Mouse (Mus musculus) liver, embryonic 12.5 days (tissue): Measurements from ENCODE around the gene Ptprc. TPM values are rescaled to one million over a fixed set of nuclear protein-coding genes. Genes with fewer than 3 reads are reported as not detected.

Source experiments
- ATAC-seq: fragments of 200-750 bp; cut with Nextera tagmentation; 2 replicates; pipeline ENCODE4 v1.8.0; 2017; ENCODE audit warnings: moderate number of reproducible peaks, mild to moderate bottlenecking, moderate library complexity
- H3K27ac ChIP-seq: fragments of 300-500 bp; sonication (generic); 2 replicates; pipeline ENCODE4 v1.5.1; 2016; ENCODE audit warnings: mild to moderate bottlenecking
- H3K27me3 ChIP-seq: fragments of 300-500 bp; sonication (generic); replicated peaks from 2 replicates; pipeline ENCODE4 v1.6.1; 2016; ENCODE audit warnings: mild to moderate bottlenecking, moderate library complexity
- H3K36me3 ChIP-seq: fragments of 300-500 bp; sonication (generic); 2 replicates; pipeline ENCODE4 v1.6.1; 2016; ENCODE audit warnings: mild to moderate bottlenecking, moderate library complexity
- H3K4me1 ChIP-seq: fragments of 300-500 bp; sonication (generic); 2 replicates; pipeline ENCODE4 v1.6.1; 2016
- H3K4me2 ChIP-seq: fragments of 300-500 bp; sonication (generic); 2 replicates; pipeline ENCODE4 v1.6.1; 2016; ENCODE audit warnings: mild to moderate bottlenecking, moderate library complexity
- H3K4me3 ChIP-seq: fragments of 300-500 bp; sonication (generic); 2 replicates; pipeline ENCODE4 v1.5.1; 2016; ENCODE audit warnings: mild to moderate bottlenecking, moderate library complexity
- H3K9ac ChIP-seq: fragments of 300-500 bp; sonication (generic); 2 replicates; pipeline ENCODE4 v1.6.1; 2016; ENCODE audit warnings: mild to moderate bottlenecking, moderate library complexity
- H3K9me3 ChIP-seq: fragments of 300-500 bp; sonication (generic); replicated peaks from 2 replicates; pipeline ENCODE4 v1.6.1; 2016; ENCODE audit warnings: mild to moderate bottlenecking, moderate library complexity
- WGBS: fragments of 180-500 bp; shearing (Covaris S2); methylation state at CpG from one replicate; pipeline ENCODE4 v1.1.7; 2016; ENCODE audit not compliant: insufficient replicate concordance; 5-methylcytosine and 5-hydroxymethylcytosine counted together
- polyA plus RNA-seq: library from polyadenylated mRNA; unstranded; fragments of >200 nt; fragmentation: Nextera tagmentation; extraction: Ambion mirVana; gene quantifications from 2 replicates; pipeline ENCODE4 v1.2.1, GENCODE M21; 2016

The Ptprc gene
- polyA plus RNA-seq, 1 experiment from 2014 or later, result 6.0 TPM

DNA sequence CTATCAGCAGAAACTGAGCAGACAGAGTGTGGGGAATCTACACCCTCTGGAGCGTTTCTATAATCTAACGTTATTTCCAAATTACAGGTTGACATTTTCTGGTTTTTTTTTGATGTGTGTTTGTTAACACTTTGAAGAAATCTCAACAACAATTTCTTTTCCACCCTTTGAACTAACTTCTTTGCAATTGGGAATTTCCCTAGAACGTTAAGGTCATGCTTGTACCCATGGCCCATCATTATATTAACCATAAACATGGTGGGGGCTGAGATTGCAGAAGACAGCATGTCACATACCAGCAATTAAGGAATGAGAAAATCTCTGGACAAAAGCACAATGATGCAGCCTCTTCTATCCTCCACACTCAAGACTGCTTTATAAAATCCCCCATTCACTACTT, 30.4 kb downstream of the Ptprc start:
- no peaks in the 10 kb centered on the region for H3K27me3 ChIP-seq
- no peaks in the 10 kb centered on the region for H3K4me1 ChIP-seq
- WGBS, result 39% methylated on average over 3 of the region's 3 CpGs
- H3K27ac ChIP-seq, result no peak overlapping the region
- H3K9ac ChIP-seq, result no peak overlapping the region
- no peaks in the 10 kb centered on the region for H3K36me3 ChIP-seq
- no peaks in the 10 kb centered on the region for H3K9me3 ChIP-seq
- H3K4me2 ChIP-seq, result no peak overlapping the region
- no peak overlapping the region for H3K4me3 ChIP-seq
- ATAC-seq, result no peak

DNA sequence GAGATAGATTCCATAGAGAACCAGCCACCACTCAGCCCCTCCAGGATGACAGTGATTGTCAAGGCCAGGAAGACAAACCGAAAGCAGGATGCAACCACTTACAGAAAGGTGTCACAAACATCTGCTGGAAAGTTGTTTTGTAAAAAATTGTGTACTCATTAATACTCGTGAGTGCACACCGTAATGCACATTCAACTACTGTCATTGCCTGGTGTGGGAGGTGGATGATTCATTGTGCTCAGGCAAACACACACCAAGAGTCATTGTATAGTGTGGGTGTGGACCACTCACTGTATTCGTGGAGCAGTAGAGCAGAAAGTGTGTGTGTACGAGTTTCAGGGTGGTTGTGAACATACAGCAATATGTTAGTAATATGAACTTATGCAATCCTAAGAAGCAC, 31.1 kb downstream of the Ptprc start:
- H3K27ac ChIP-seq, result no peak overlapping the region
- no peak overlapping the region for H3K4me3 ChIP-seq
- no peak overlapping the region for H3K9ac ChIP-seq
- no peak overlapping the region for H3K4me2 ChIP-seq
- ATAC-seq, result no peak
- 68% methylated on average over 5 of the region's 5 CpGs for WGBS
- no peaks in the 10 kb centered on the region for H3K9me3 ChIP-seq
- H3K36me3 ChIP-seq, result no peaks in the 10 kb centered on the region
- H3K4me1 ChIP-seq, result no peaks in the 10 kb centered on the region
- no peaks in the 10 kb centered on the region for H3K27me3 ChIP-seq

DNA sequence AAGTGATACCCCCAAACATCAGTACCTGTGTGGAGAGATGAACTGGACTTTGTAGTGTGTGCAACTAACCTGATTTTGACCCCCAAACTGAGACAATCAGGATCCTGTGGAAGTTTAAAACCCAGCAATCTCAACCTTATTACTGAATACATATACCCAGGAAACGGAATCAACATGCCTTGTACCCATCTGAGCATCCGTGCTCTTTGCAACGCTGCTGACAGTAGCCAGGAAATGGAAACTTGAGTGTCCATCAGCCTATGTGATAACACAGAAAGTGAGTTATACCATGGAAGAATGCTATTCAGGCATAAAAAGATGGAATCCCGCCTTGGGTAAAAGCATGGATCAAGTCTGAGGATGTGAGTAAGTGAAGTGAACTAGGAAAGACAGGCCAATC, 34.7 kb downstream of the Ptprc start:
- Histone ChIP-seq H3K4me2 (no peak overlapping the region), H3K27ac (no peak overlapping the region), H3K4me1 (peaks cover 7% of the 10 kb centered on the region; the same call in 1 of the 2 replicates), H3K9ac (no peak overlapping the region), H3K4me3 (no peak overlapping the region), H3K27me3 (no peaks in the 10 kb centered on the region), H3K9me3 (no peaks in the 10 kb centered on the region), H3K36me3 (no peaks in the 10 kb centered on the region)
- no peak for ATAC-seq
- WGBS, result 67% methylated on average over 4 of the region's 4 CpGs

DNA sequence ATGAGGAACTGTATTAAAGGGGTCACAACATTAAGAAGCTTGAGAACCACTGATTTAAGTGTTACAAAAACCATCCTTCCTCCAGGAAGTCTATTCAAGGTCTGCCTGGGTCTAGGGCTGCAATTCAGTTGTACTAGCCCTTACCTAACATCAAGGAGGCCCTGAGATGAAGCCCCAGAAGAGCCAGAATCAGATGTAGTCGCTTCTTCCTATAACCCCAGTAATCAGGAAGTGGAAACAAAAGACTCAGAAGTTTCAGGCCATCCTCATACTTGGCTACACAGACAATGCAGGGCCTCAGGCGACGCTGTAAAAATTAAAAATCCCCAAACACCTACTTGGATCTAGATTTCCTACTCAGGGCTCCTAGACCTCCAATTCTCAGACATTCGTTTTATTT, 37.8 kb downstream of the Ptprc start:
- Histone ChIP-seq H3K4me2 (no peak overlapping the region), H3K27ac (0 out of 2 replicates have a peak overlapping the region, but pooled peaks have one; percentile 20), H3K4me3 (no peak overlapping the region), H3K9me3 (no peaks in the 10 kb centered on the region), H3K36me3 (no peaks in the 10 kb centered on the region), H3K27me3 (no peaks in the 10 kb centered on the region), H3K9ac (no peak overlapping the region), H3K4me1 (peaks cover 7% of the 10 kb centered on the region; the same call in 1 of the 2 replicates)
- 68% methylated on average over 4 of the region's 4 CpGs for WGBS
- ATAC-seq, result no peak

DNA sequence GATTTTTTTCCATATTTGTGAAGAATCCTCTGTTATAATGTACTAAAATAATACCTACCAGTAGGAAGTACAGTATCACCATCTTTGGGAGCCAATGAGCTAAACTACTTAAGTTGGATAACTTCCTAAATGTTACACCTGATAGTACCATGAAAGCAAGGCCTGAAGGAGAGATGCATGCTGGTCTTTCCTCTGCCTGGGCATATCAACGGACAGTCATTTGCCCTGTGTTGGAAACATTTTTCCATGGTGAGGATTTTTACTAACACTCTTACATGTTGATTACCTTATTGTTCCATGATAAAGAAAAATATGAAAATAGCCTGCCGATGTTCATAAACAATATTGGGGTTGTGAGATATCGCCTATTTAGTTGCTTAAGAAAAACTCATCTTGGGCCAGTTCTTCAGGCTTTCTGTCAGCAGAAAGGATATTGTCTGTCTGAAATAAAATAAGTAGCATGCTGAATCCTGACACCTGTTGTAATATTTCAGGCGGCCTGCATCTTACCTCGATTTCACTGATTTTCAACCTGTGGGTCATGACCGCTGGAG, 38.4 kb downstream of the Ptprc start:
- Histone ChIP-seq H3K9me3 (no peaks in the 10 kb centered on the region), H3K9ac (no peak overlapping the region), H3K4me3 (no peak overlapping the region), H3K4me1 (peaks cover 7% of the 10 kb centered on the region; the same call in 1 of the 2 replicates), H3K4me2 (no peak overlapping the region), H3K27ac (no peak overlapping the region), H3K36me3 (no peaks in the 10 kb centered on the region), H3K27me3 (no peaks in the 10 kb centered on the region)
- no peak for ATAC-seq
- 78% methylated on average over 6 of the region's 6 CpGs for WGBS

DNA sequence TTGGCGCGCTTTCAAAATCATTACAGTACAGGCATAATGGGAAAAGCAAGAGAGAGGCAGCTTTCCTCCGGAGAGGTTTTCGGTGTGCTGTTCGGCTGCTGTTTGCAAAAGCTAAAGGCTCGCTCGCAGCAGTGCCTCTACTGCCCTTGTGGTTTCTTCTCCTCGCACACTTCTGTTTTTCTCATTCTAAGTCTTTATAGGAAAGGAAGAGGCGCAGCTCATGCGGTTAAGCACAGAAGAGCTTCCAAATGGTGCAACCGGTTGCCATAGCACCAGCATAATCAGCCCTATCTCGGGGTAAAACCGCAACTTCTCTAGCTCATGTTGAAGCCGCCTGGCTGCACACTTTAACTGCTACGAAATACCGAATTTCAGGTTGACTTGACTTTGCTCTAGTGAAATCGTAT, 39.1 kb downstream of the Ptprc start:
- 0 out of 2 replicates have a peak overlapping the region, but pooled peaks have one; percentile 11 for H3K4me3 ChIP-seq

DNA sequence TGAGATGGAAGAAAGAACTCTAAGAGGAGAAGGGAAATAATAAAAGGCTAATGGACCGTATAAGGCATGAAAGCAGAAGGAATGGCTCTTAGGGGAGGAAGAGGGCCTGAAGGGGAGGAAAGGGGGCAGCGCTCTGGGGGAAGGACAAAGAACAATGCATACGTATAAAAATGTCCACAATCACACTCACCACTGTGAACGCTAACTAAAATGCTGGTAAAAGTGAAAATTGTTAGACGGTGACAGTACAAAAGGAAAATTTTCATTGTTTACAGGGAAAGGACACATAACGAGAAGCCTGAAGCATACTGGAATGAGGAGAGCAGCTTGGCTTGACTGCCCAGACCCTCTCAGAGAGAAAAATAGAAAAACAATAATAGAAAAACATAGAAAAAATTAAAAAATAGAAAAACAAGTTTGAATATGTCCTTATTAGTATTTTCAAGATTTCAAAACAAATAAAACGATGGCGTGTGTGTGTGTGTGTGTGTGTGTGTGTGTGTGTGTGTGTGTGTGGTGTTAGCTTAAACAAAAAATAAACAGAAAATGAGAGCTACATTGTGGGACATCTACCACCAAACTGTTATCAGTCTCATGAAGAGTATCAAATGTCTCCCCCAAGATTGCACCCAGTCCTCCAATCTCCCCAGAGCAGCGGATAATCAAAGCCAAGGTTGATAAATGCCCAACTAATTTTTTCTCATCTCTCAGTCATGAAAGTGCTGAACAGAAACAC, 39.7 kb downstream of the Ptprc start:
- H3K9me3 ChIP-seq, result no peaks in the 10 kb centered on the region
- ATAC-seq, result no peak
- peaks cover 7% of the 10 kb centered on the region; the same call in 1 of the 2 replicates for H3K4me1 ChIP-seq
- H3K36me3 ChIP-seq, result no peaks in the 10 kb centered on the region
- H3K9ac ChIP-seq, result no peak overlapping the region
- WGBS, result 50% methylated on average over 9 of the region's 9 CpGs
- 0 out of 2 replicates have a peak overlapping the region, but pooled peaks have one; percentile 11 for H3K4me3 ChIP-seq
- H3K27ac ChIP-seq, result no peak overlapping the region
- peak overlapping the region; percentile 52 for H3K4me2 ChIP-seq
- no peaks in the 10 kb centered on the region for H3K27me3 ChIP-seq

More for the DNA sequence above, 39.1 kb downstream of the Ptprc start:
- H3K9me3 ChIP-seq, result no peaks in the 10 kb centered on the region
- no peak overlapping the region for H3K27ac ChIP-seq
- peak; percentile 73 for ATAC-seq
- no peaks in the 10 kb centered on the region for H3K36me3 ChIP-seq
- peak overlapping the region; percentile 52 for H3K4me2 ChIP-seq
- 9% methylated on average over 17 of the region's 17 CpGs for WGBS
- peaks cover 7% of the 10 kb centered on the region; the same call in 1 of the 2 replicates for H3K4me1 ChIP-seq
- H3K27me3 ChIP-seq, result no peaks in the 10 kb centered on the region
- H3K9ac ChIP-seq, result no peak overlapping the region

DNA sequence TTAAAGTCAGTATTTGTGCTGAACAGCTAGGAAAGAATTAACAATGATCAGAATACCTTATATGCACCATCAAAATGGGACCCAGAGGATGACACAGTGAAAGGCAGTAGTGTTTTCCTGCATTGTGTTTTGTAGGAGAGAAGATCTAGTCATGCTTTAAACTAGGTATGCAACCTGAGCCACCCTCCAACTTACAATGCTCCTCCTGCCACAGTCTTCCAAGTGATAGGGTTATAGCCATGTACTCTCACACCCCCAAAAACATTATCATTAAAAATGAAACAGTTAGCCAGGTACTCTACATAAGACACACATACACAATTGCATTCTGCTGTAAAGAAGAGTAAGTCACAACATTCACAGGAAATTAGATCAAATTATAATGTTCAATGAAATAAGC, 40.4 kb downstream of the Ptprc start:
- ATAC-seq, result no peak
- no peak overlapping the region for H3K9ac ChIP-seq
- peaks cover 7% of the 10 kb centered on the region; the same call in 1 of the 2 replicates for H3K4me1 ChIP-seq
- H3K36me3 ChIP-seq, result no peaks in the 10 kb centered on the region
- H3K27me3 ChIP-seq, result no peaks in the 10 kb centered on the region
- no peak overlapping the region for H3K4me2 ChIP-seq
- no peak overlapping the region for H3K4me3 ChIP-seq
- no peak overlapping the region for H3K27ac ChIP-seq
- no peaks in the 10 kb centered on the region for H3K9me3 ChIP-seq

DNA sequence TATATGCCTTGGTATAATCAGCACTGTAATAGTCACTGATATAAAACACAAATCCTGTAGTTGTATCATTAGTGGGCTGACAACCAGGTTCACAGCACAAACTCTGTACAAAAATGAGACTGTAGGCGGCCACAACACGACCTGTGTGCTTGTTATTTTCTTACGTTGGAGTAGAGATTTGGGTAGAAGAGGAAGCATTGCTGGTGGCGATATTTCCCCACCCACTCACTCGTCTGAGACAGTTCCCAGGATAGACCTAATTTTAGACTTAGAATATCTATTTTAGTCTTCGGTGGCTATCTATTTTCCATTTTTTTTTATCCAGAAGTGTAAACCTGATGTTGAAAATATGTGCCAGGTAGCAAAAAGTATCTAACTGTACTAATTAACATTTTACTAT, 41.2 kb downstream of the Ptprc start:
- WGBS, result 22% methylated on average over 6 of the region's 6 CpGs
- no peak for ATAC-seq
- Histone ChIP-seq H3K9me3 (no peaks in the 10 kb centered on the region), H3K27me3 (no peaks in the 10 kb centered on the region), H3K4me3 (no peak overlapping the region), H3K27ac (no peak overlapping the region), H3K36me3 (no peaks in the 10 kb centered on the region), H3K9ac (no peak overlapping the region), H3K4me1 (peaks cover 7% of the 10 kb centered on the region; the same call in 1 of the 2 replicates), H3K4me2 (no peak overlapping the region)

DNA sequence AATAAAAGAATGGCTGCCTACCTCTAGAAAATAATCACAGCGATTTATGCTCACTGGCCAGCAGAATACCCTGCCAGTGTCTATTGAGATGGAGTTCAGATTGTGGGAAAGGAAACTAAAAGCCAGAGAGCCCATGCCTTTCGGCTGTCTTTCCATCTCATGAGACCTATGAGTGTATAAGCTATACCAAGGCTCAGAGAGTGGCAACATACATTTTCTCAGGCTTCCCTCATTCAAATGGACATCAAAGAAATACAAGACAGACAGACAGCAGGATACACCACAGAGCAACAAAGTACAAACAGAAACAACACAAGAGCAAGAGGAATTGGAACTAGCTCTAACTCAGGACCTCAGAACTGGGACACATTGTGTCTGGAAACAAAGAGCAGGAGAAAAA, 43.8 kb downstream of the Ptprc start:
- no peaks in the 10 kb centered on the region for H3K27me3 ChIP-seq
- 61% methylated on average over 2 of the region's 2 CpGs for WGBS
- H3K36me3 ChIP-seq, result no peaks in the 10 kb centered on the region
- H3K27ac ChIP-seq, result no peak overlapping the region
- peaks cover 7% of the 10 kb centered on the region; the same call in 1 of the 2 replicates for H3K4me1 ChIP-seq
- H3K9ac ChIP-seq, result no peak overlapping the region
- ATAC-seq, result no peak
- no peaks in the 10 kb centered on the region for H3K9me3 ChIP-seq
- no peak overlapping the region for H3K4me3 ChIP-seq
- H3K4me2 ChIP-seq, result no peak overlapping the region

DNA sequence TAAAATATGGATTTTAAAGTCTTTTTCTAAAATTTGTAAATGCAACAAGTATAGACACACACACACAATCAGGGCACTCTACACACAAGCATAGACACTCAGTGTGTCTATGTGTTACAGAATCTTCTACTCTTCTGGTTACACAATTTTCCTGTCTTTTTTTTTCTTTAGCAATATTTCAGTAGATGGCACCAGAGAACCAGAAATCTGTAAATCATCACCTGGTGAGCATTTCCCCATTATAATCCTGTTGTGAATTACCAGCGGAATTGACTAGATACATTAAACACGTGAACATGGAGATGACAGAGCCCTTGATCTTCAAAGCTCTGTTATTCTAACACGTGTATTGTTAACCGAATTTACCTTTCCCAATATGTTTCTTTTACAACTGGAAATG, 45.4 kb downstream of the Ptprc start:
- ATAC-seq, result no peak
- Histone ChIP-seq H3K4me1 (no peaks in the 10 kb centered on the region), H3K27ac (no peak overlapping the region), H3K9me3 (no peaks in the 10 kb centered on the region), H3K36me3 (no peaks in the 10 kb centered on the region), H3K4me2 (no peak overlapping the region), H3K4me3 (no peak overlapping the region), H3K27me3 (no peaks in the 10 kb centered on the region), H3K9ac (no peak overlapping the region)
- WGBS, result 46% methylated on average over 4 of the region's 4 CpGs

DNA sequence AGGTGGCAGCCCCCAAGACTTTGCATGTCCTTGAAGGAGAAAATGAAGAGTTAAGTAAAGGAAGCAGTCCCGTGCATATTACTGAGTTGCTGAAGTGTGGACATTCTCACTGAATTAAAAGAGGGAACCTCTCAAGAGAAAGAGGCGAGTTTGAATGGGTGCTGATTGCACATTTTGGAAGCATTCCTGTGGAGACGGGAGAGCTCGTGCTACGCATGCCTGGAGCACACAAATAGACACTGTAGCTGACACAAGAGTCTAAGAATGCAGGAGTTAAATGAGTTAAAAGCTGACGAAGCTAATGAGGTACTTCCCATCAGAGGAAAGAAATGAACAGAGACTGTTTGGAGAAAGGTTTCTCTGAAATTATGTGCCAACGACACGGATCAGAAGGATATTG, 48.7 kb downstream of the Ptprc start:
- Histone ChIP-seq H3K27me3 (no peaks in the 10 kb centered on the region), H3K4me1 (no peaks in the 10 kb centered on the region), H3K36me3 (no peaks in the 10 kb centered on the region), H3K9ac (no peak overlapping the region), H3K4me3 (no peak overlapping the region), H3K9me3 (no peaks in the 10 kb centered on the region), H3K27ac (no peak overlapping the region), H3K4me2 (no peak overlapping the region)
- no peak for ATAC-seq
- WGBS, result 64% methylated on average over 8 of the region's 8 CpGs
